Mouse (Mus musculus) hindbrain, embryonic 13.5 days (tissue): ENCODE data around the gene Dnttip1. TPM values are rescaled to one million over a fixed set of nuclear protein-coding genes. Genes with fewer than 3 reads are reported as not detected.
A peak's percentile ranks its signal among the peaks of the same experiment; 100 is the strongest.

ENCODE experiments used
- ATAC-seq: fragments of 200-750 bp; cut with Nextera tagmentation; 2 replicates; pipeline ENCODE4 v1.8.0; 2017; ENCODE audit warnings: moderate TSS enrichment; ENCODE audit not compliant: low FRiP score
- H3K27ac ChIP-seq: fragments of 300-500 bp; sonication (generic); 2 replicates; pipeline ENCODE4 v1.5.1; 2015; ENCODE audit warnings: inconsistent platforms, mild to moderate bottlenecking, moderate library complexity
- H3K27me3 ChIP-seq: fragments of 300-500 bp; sonication (generic); 2 replicates; pipeline ENCODE4 v1.6.1; 2015; ENCODE audit warnings: mild to moderate bottlenecking, inconsistent platforms
- H3K36me3 ChIP-seq: fragments of 300-500 bp; sonication (generic); 2 replicates; pipeline ENCODE4 v1.6.1; 2015; ENCODE audit warnings: mild to moderate bottlenecking, inconsistent platforms
- H3K4me1 ChIP-seq: fragments of 300-500 bp; sonication (generic); replicated peaks from 2 replicates; pipeline ENCODE4 v1.6.1; 2015; ENCODE audit warnings: inconsistent platforms
- H3K4me2 ChIP-seq: fragments of 300-500 bp; sonication (generic); 2 replicates; pipeline ENCODE4 v1.6.1; 2015; ENCODE audit warnings: inconsistent platforms, mild to moderate bottlenecking, moderate library complexity
- H3K4me3 ChIP-seq: fragments of 300-500 bp; sonication (generic); 2 replicates; pipeline ENCODE4 v1.5.1; 2015; ENCODE audit warnings: mild to moderate bottlenecking, inconsistent platforms
- H3K9ac ChIP-seq: fragments of 300-500 bp; sonication (generic); 2 replicates; pipeline ENCODE4 v1.6.1; 2015; ENCODE audit warnings: mild to moderate bottlenecking, inconsistent platforms
- H3K9me3 ChIP-seq: fragments of 300-500 bp; sonication (generic); 2 replicates; pipeline ENCODE4 v1.6.1; 2016; ENCODE audit warnings: inconsistent platforms
- WGBS: fragments of 180-500 bp; shearing (Covaris S2); methylation state at CpG from one replicate; pipeline ENCODE4 v1.1.7; 2015; 5-methylcytosine and 5-hydroxymethylcytosine counted together
- polyA plus RNA-seq: library from polyadenylated mRNA; unstranded; fragments of >200 nt; fragmentation: Nextera tagmentation; extraction: Ambion mirVana; gene quantifications from 2 replicates; pipeline ENCODE4 v1.2.1, GENCODE M21; 2015

The Dnttip1 gene
- polyA plus RNA-seq, 1 experiment from 2014 or later = 72.3 TPM

DNA sequence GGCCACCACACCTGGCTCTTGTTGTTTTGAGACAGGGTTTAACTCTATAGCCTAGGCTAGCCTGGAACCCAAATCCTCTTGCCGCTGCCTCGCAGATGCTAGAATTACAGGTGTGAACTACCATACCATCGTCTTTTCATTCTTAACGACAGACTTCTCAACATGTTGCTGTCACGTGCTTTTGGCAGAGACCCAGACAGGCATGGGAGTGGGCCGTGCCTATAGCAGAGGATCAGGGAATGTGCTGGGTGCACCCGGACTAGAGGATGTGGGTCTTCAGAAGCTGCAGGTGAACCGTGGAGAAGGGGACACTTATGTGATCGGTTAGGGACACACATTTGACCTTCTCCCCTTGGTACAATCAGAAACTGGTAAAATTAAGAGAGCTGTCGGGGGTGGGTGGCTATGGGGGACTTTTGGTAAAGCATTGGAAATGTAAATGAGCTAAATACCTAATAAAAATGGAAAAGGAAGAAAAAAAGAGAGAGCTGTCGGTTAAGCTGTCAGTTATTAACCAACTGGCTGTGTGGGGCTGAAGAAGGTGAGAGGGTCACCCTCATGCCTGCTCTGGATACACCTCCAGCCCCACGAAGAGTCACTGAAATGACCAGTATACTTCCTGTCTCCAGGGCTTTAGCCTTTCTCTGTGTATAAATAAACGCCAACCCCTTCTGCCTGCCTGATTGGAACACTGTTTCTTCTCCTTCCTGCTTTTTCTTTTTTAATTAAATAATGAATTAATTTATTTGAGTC is 54.6 kb downstream of the Dnttip1 start:
- Histone ChIP-seq H3K27ac (no peak overlapping the region), H3K4me3 (no peak overlapping the region), H3K9me3 (no peaks in the 10 kb centered on the region), H3K27me3 (no peaks in the 10 kb centered on the region), H3K36me3 (peaks cover 63% of the 10 kb centered on the region), H3K9ac (no peak overlapping the region), H3K4me1 (peaks cover 24% of the 10 kb centered on the region), H3K4me2 (no peak overlapping the region)
- WGBS = 90% methylated on average over 13 of the region's 13 CpGs
- no peak for ATAC-seq

DNA sequence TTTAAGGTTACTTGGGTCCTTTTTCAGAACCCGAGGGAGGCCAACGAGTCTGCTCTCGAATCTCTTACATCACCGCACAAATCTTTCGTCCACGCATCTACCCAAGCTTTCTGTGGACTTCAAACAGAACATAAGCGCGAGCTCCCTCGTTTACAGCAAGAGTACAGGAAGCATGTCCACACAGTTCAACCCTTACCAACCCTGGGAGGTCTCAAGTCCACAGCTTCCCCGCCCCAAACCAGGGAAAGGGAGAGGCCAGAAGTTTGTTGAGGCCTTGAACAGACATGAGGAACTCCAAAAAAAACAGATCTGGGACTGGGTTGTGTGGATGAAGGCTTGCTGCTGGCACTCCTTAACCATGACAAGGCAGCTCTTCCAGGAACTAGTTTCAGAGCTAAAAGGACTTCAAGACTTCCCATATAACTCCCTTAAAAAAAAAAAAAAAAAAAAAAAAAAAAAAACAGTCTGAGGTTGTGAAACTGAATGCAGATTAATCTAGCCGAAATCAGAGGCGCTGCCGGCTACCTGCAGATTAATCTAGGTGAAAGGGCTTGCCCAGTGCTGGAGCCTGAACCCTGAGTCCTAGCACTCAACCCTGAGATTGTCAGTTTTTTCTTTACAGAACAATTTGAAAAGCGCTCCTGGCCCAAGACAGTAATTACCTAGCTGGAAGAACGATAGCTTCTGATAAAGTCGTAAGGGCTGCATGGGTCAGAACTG is 57.6 kb downstream of the Dnttip1 start:
- Histone ChIP-seq H3K27ac (no peak overlapping the region), H3K4me3 (peak overlapping the region; percentile 84), H3K36me3 (peaks cover 36% of the 10 kb centered on the region), H3K4me2 (peak overlapping the region; percentile 70), H3K9me3 (no peaks in the 10 kb centered on the region), H3K4me1 (peaks cover 49% of the 10 kb centered on the region), H3K27me3 (no peaks in the 10 kb centered on the region), H3K9ac (peak overlapping the region; percentile 84)
- ATAC-seq = no peak
- 93% methylated on average over 16 of the region's 16 CpGs for WGBS

DNA sequence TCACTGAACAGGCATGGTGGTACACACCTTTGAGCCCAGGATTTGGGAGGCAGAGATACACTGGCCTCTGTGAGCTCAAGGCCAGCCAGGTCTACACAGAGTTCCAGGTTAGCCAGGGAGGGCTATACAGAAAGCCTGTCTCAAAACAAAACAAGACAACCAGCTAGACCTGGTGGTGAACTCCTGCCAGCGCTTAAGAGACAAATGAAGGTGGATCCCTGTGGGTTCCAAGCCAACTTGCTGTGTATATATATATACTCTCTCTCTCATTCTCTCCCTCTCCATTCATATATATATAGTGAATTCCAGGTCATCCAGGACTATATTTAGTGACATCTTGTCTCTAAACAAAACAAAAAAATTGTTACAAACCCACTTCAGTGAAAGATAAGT is 58.1 kb downstream of the Dnttip1 start:
- H3K27me3 ChIP-seq = no peaks in the 10 kb centered on the region
- ATAC-seq = no peak
- peaks cover 49% of the 10 kb centered on the region for H3K4me1 ChIP-seq
- H3K4me3 ChIP-seq = peak overlapping the region; percentile 84
- H3K9me3 ChIP-seq = no peaks in the 10 kb centered on the region
- peak overlapping the region; percentile 70 for H3K4me2 ChIP-seq
- peak overlapping the region; percentile 84 for H3K9ac ChIP-seq
- WGBS = 44% methylated on average over 1 of the region's 1 CpGs
- H3K27ac ChIP-seq = peak overlapping the region; percentile 86
- H3K36me3 ChIP-seq = peaks cover 37% of the 10 kb centered on the region

DNA sequence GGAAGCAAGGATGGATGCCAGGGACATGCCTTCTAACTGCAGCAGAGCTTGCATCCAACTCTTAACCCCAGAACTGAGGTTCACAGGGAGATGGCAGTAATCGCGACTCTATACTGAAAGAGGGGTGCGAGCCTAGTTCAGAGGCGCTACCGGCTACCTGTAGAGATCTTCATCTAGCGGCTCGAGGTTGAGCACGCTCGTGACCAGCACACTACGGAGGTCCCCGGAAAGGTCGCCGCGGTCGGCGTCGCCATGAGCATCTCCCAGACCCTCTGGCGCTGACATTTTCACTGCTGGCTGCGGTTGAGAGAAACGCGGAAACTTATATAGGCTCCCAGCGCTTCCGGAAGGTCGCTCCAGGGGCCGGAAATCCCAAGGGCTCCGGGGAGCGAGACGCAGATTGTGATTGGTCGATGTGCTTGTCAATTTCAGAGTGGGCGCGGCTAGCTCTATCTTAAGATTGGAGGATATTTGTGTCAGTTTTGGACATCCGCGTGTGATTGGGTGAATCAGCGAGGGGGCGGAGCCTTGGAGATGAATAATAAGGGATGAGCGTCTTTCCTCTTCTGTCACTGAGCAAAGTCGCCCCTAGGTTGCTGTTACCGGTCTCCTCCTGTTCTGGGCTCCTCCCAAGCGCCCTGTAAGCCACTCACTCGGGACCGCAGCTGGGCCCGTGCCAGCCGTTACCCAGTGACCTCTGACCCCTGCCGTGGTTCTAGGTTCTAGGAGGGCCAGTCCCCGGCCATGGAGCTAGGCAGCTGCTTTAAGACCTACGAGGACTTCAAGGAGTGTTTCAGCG is 58.9 kb downstream of the Dnttip1 start, which contains the start of the genes Acot8 and Zswim3:
Gene Acot8 (minus strand): TSS at position 350 of the 799 bp plus-strand sequence.
Gene Zswim3 (plus strand): TSS at position 566 of the 799 bp plus-strand sequence.
- H3K9me3 ChIP-seq = no peaks in the 10 kb centered on the region
- under 1% methylated on average over 46 of the region's 47 CpGs for WGBS
- ATAC-seq = peak; percentile 96
- H3K27ac ChIP-seq = peak within 1 kb of the TSS; percentile 93
- peaks cover 49% of the 10 kb centered on the region for H3K4me1 ChIP-seq
- H3K4me2 ChIP-seq = peak within 1 kb of the TSS; percentile 70
- H3K9ac ChIP-seq = peak within 1 kb of the TSS; percentile 85
- H3K4me3 ChIP-seq = peak within 1 kb of the TSS; percentile 84
- H3K27me3 ChIP-seq = no peaks in the 10 kb centered on the region
- peaks cover 37% of the 10 kb centered on the region for H3K36me3 ChIP-seq

DNA sequence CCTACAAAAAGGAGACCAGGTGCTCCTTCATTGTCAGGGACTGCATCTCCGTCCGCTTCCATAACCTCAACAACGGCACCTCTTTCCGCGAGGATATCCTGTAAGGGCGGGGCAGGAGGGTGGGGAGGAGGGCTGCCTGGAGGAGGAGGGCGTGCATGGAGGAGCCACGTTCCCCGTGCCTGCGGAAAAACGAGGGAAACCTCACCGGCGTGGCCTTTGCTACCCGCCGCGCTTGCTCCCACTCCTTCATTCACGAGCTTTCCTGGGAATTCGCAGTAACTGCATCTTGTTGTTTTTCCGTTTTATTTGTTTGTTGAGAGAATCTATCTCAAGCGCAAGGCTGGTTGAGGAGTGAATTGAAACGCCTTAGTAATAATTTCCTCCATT is 59.5 kb downstream of the Dnttip1 start:
- Histone ChIP-seq H3K36me3 (peaks cover 38% of the 10 kb centered on the region), H3K4me3 (peak overlapping the region; percentile 84), H3K27ac (peak overlapping the region; percentile 93), H3K9me3 (no peaks in the 10 kb centered on the region), H3K9ac (peak overlapping the region; percentile 85), H3K4me1 (peaks cover 49% of the 10 kb centered on the region), H3K4me2 (peak overlapping the region; percentile 66), H3K27me3 (no peaks in the 10 kb centered on the region)
- ATAC-seq = no peak
- 1% methylated on average over 21 of the region's 21 CpGs for WGBS

DNA sequence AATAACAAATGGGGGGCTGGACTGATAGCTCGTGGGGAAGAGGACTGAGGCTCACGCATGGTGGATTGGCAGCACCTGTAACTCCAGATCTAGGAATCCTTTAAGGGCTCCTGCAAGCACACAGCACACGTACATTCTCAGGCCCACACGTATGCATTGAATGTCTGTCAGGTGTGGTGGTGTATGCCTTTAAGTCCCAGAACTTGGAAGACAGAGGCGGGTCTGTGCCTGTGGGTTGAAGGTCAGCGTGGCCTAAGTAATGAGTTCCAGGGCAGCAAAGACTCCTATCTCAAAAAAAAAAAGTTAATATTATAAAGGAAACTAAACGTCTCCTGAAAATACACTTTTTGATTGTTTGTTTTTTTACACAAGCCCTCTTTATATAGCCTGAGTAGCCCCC is 60.8 kb downstream of the Dnttip1 start:
- H3K27ac ChIP-seq = no peak overlapping the region
- no peaks in the 10 kb centered on the region for H3K9me3 ChIP-seq
- H3K27me3 ChIP-seq = no peaks in the 10 kb centered on the region
- H3K4me1 ChIP-seq = peaks cover 49% of the 10 kb centered on the region
- H3K9ac ChIP-seq = no peak overlapping the region
- peaks cover 25% of the 10 kb centered on the region for H3K36me3 ChIP-seq
- 86% methylated on average over 7 of the region's 7 CpGs for WGBS
- no peak for ATAC-seq
- peak overlapping the region; percentile 66 for H3K4me2 ChIP-seq
- peak overlapping the region; percentile 84; the same call in 1 of the 2 replicates for H3K4me3 ChIP-seq

DNA sequence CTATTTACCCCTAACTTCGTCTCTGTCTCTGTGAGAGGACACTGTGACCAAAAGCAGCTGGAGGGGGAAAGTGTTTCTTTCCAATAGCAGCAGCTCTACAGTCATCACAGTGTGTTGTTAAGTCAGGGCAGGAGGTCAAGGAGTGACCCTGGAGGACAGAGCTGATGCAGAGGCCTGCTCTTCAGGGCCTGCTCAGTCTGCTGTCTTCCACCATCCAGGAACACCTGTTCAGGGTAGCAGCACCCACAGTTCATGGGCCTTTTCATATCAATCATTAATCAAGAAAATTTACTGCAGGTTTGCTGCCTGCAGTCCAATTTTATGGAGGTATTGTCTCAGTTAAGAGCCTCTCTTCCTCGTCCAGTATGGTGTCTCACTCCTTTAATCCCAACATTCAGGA is 67.8 kb downstream of the Dnttip1 start:
- H3K9me3 ChIP-seq = no peaks in the 10 kb centered on the region
- no peaks in the 10 kb centered on the region for H3K27me3 ChIP-seq
- H3K27ac ChIP-seq = no peak overlapping the region
- no peaks in the 10 kb centered on the region for H3K4me1 ChIP-seq
- H3K36me3 ChIP-seq = peaks cover 39% of the 10 kb centered on the region
- no peak overlapping the region for H3K4me3 ChIP-seq
- no peak overlapping the region for H3K4me2 ChIP-seq
- WGBS = 76% methylated on average over 2 of the region's 2 CpGs
- no peak for ATAC-seq
- no peak overlapping the region; the same call in 1 of the 2 replicates for H3K9ac ChIP-seq

DNA sequence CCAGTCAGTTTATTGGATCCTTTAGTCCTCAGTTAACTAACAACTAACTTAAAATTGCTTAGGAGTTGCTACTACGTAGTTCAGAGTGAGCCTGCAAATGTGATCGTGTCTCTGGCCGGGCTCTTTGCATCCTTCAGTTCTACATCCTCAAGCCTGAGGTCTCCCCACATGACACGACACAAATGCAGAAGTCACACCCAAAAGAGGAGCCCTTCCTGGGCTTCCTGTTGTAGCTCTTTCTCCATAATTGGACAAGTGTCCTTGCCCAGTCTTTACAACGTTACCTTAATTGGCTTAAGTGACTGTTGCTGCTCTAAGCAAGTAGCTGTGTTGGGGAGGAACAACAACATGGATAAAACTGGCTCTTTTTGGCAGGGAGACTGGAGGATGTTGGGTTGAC is 69.6 kb downstream of the Dnttip1 start:
- ATAC-seq = no peak
- Histone ChIP-seq H3K27ac (no peak overlapping the region), H3K4me3 (no peak overlapping the region), H3K36me3 (peaks cover 32% of the 10 kb centered on the region), H3K27me3 (no peaks in the 10 kb centered on the region), H3K9ac (no peak overlapping the region), H3K4me1 (no peaks in the 10 kb centered on the region), H3K9me3 (no peaks in the 10 kb centered on the region), H3K4me2 (no peak overlapping the region)
- 94% methylated on average over 5 of the region's 5 CpGs for WGBS

DNA sequence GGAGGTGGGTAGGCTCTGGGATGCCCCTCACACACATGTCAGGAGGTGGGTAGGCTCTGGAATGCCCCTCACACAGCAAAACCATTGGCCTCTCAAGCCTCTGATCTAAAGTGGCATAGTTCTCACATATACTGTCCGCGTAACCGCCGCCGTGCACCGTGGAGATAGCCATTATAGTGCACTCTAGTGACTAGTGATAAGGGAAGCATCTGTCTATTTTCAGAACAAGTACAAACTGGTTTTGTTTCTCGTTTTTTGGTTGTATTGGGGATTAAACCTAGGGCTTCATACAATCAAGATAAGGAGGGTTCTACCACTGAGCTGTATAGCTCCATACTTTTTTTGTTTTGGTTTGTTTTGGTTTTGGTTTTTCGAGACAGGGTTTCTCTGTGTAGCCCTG is 70.0 kb downstream of the Dnttip1 start:
- Histone ChIP-seq H3K27ac (no peak overlapping the region), H3K9ac (no peak overlapping the region), H3K36me3 (peaks cover 37% of the 10 kb centered on the region), H3K4me3 (no peak overlapping the region), H3K4me1 (no peaks in the 10 kb centered on the region), H3K9me3 (no peaks in the 10 kb centered on the region), H3K27me3 (no peaks in the 10 kb centered on the region), H3K4me2 (no peak overlapping the region)
- ATAC-seq = no peak
- 95% methylated on average over 8 of the region's 8 CpGs for WGBS

DNA sequence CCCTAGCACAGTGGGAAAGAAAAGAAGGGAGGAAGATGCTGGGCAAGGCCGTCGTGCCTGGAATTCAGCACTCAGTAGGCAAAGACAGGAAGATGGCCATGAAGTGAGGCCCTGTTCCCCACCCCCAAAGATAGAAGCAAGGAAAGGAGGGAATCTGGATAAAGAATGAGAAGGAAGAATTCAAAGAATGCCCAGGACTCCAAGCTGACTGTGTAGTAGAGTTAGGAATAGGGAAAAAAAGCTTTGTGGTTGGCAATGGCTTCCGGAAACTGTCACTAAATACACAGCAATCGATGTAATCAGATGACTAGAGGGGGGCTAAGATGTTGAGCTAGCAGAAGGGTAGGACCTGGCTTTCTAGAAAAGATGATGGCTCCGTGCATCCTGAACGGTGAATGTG is 71.4 kb downstream of the Dnttip1 start:
- H3K36me3 ChIP-seq = peaks cover 47% of the 10 kb centered on the region

DNA sequence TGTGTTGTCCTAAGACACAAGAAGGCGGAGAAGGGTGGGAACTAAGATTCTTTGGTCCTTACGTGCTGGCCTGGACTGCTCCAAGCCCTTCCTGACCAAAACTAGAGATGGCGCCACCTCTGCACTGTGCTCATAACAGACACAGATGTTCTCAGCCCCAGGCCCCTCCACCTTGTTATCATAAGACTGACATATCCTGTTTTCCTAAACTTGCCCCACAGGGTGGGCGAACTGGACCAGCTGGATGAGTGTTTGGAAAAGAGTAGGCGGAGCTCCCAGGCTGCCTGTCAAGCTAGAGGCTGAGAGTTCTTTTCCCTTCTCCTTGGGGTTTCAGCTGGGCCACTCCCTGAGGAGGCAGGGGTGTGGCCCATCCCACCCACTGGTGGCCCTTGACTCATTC is 71.9 kb downstream of the Dnttip1 start:
- Histone ChIP-seq H3K4me1 (peaks cover 9% of the 10 kb centered on the region), H3K9ac (no peak overlapping the region), H3K9me3 (no peaks in the 10 kb centered on the region), H3K27ac (no peak overlapping the region), H3K27me3 (no peaks in the 10 kb centered on the region), H3K36me3 (peaks cover 45% of the 10 kb centered on the region), H3K4me3 (no peak overlapping the region), H3K4me2 (no peak overlapping the region)
- no peak for ATAC-seq
- 75% methylated on average over 5 of the region's 5 CpGs for WGBS

More for the DNA sequence above, 71.4 kb downstream of the Dnttip1 start:
- no peaks in the 10 kb centered on the region for H3K27me3 ChIP-seq
- no peaks in the 10 kb centered on the region for H3K9me3 ChIP-seq
- no peak overlapping the region for H3K4me2 ChIP-seq
- H3K4me3 ChIP-seq = no peak overlapping the region
- H3K9ac ChIP-seq = no peak overlapping the region
- ATAC-seq = no peak
- 83% methylated on average over 6 of the region's 6 CpGs for WGBS
- H3K4me1 ChIP-seq = peaks cover 5% of the 10 kb centered on the region
- no peak overlapping the region for H3K27ac ChIP-seq
